Mouse (Mus musculus) thymus, postnatal 25 days (tissue): Measurements from ENCODE around the gene Pnkp.
A peak's percentile ranks its signal among the peaks of the same experiment; 100 is the strongest.

Source experiments
- DNase-seq: peaks from one replicate; pipeline ENCODE4 v3.0.0; 2022

The Pnkp gene

DNA sequence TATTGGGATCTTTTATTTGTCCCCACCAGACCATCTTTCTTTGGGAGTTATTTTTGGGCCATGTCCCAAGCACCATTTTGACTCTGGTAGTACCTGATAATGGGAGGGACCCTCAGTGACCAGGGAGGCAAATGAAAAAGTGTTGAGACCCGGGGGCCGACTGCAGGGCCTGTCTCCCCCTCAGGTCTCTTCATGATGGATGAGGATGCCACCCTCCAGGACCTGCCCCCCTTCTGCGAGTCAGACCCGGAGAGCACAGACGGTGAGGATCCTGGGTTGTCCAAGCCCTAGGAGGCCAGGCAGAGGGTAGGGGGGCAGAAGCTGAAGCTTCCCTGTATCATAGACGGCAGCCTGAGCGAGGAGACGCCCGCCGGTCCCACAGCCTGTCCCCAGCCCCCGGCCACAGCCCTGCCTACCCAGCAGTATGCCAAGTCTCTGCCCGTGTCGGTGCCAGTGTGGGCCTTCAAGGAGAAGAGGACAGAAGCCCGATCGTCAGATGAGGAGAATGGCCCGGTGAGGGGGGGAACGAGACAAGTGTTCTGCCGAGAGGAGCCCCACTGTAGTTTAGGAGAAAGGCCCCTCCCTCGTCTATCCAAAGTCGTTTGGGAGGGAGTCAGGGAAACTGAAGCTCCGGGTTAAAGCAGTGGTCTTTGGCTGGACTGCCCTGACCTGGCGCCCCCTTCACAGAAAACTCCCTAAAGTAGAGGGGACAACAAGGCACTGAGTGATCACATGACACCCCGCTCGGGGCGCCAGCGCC, 3.2 kb upstream of the Pnkp start:
- DNase-seq: no peak

DNA sequence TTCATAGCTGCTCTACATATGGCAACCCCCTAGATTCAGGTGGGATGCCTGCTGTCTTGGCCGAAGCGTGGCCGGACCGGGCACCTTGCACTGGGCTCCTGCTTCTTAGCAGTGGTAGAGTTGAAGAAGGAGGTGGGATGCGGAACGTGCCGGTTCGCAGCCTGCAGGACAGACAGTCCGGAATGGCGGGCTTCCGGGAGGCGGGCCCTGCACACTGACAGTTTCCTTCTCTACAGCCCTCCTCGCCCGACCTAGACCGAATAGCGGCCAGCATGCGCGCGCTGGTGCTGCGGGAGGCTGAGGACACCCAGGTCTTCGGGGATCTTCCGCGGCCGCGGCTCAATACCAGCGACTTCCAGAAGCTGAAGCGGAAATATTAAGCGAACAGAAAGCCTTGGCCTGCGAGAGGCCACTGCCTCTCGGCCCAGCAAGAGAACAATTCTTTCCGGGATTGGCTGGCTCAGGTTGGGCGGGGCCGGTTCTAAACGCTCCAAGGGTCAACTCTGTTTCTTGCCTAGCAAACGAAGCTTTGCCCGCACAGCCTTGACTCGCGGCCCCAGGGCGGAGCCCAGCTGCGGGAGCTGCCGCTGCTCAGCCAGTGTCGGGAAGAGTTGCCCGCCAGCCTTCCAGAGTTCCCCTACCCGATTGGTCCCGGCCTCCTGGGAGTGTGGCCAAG, 2.4 kb upstream of the Pnkp start:
- DNase-seq: peak; percentile 87

DNA sequence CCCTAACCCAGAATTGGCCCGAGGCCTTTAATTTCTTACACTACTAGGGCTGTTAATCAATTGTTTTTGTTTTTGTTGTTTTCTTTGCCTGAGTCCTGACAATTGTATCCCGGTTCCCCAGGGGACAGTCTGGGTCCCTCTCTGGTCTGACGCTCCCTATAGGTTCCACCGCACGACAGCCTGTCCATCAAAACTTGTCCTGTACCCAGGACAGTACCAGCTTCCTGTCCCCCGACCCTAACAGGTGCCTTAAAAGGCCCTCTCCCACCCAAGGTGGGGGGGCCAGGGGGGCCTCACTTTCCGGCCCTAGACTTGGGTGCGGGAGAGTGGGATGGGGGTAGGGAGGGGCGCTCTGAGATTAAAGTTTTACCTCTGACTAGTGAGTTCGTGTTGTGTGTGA, 1.9 kb upstream of the Pnkp start:
- DNase-seq: peak; percentile 40

DNA sequence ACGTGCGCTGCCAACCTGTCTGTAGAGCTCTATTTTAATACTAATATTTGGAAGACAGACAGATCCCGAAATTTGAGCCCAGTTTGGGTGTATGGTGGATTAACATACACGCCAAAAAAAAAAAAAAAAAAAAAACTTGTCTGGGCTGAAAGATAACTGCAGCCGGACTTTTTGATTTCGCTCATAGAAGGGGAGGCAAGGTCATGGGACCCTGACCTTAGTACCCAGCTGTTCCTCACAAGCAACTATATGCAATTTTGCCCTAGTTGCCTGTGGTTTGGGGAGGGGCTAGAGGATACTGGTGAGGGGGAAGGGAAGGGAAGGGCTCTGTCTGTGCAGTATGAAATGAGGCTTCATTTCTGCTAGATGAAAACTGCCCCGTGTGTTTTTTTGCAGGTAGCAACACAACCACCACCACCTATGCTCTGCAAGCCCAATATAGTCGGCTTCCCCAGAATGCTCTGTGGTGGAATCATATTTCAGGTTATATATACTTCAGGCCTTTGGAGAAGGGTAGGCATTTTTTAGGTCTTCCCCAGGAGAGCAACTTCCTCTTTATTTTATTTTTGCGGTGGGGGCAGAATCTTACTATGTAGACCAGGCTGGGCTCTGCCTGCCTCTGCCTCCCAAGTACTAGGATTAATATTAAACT, 548 bp upstream of the Pnkp start:
- peak; percentile 55 for DNase-seq

DNA sequence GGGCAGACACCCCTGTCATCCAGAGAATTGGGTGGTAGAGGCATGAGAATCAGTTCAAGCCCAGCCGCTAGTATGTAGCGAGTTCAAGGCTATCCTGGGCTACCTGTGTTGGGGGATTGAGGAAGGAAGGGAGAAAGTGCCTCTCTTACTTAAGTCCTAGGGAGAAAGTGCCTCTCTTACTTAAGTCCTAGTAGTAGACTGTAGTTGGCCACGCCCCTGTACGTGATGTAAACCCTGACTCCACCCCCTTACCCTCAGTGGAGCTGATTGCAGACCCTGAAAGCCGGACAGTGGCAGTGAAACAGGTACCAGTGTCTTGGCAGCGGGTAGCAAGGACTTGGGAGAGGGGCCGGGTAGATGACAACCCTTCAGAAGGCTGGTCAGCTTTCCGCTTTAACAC, 966 bp downstream of the Pnkp start:
- DNase-seq: no peak

DNA sequence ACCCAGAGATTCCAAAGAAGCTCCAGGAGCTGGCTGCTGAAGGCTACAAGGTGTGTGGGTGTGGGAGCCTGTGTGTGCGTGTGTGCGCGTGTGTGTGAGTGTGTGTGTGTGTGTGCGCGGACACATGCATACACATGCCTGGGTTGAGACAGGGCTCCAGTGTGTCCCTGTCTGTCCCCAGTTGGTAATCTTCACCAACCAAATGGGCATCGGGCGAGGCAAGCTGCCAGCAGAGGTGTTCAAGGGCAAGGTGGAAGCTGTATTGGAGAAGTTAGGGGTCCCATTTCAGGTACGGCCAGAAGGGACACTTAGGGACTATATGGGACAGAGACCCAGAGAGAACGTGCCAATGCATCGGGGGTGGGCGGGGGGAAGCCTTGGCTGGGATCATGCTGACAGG, 3.0 kb downstream of the Pnkp start:
- no peak for DNase-seq

DNA sequence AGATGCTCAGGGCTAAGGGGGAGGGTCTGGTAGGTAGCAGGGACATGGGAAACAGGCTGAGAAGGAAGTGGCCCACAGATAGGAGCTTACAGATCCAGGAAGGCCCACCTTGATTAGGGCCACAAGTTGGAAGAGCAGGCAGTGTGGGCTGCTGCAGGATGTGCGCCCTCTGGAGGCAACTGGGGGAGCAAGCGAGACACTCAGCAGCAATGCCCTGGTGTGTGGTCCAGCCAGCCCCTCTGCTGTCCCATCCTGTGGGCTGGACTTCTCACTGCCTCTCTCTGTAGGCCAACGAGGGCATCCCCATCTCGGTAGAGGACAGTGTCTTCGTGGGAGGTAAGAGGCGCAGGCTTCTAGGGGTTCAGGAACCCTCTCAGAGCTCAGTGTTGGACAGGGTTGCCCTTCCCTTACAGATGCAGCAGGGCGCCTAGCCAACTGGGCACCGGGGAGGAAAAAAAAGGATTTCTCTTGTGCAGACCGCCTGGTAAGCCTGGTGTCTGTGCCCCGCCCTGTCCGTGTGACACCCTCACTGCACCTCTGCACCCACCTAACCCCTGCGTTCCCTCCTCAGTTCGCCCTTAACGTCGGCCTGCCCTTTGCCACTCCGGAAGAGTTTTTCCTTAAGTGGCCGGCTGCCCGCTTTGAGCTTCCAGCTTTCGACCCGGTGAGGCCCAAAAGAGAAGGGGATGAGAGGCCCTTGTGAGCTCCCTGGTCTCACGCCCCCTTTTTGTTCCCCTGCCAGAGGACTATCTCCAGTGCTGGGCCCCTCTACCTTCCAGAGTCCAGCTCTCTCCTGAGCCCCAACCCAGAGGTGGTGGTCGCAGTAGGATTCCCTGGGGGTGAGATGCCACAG, 3.9 kb downstream of the Pnkp start:
- DNase-seq: peak; percentile 68

DNA sequence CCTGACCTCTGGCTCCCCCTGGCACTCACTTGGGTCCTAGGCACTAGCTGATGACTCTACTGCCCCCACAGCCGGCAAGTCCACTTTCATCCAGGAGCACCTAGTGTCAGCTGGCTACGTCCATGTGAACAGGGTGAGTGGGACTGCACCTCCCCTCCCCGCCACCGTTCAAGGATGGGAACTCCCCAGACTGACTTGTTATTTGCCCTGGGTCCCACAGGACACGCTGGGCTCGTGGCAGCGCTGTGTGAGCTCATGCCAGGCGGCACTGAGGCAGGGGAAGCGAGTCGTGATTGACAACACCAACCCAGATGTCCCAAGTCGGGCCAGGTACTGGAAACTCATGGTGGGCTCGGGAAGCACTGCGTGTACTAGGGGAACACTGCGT, 4.5 kb downstream of the Pnkp start:
- DNase-seq: no peak

DNA sequence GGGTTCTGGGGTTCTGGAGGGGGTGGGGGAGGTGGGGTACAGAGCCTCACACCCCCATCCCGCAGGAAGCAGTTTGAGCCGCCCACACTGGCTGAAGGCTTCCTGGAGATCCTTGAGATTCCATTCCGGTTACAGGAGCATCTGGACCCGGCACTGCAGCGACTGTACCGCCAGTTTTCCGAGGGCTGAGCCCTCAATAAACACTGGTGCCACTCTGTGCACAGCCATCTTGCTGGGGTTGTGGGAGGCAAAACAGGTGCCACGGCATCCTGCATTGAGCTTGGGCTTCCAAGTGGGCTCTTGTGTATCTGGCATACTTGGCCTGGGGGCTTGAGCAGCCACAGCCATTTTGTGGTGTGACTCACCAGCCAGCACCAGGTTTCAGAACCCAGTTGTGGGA, 5.5 kb downstream of the Pnkp start:
- DNase-seq: no peak

DNA sequence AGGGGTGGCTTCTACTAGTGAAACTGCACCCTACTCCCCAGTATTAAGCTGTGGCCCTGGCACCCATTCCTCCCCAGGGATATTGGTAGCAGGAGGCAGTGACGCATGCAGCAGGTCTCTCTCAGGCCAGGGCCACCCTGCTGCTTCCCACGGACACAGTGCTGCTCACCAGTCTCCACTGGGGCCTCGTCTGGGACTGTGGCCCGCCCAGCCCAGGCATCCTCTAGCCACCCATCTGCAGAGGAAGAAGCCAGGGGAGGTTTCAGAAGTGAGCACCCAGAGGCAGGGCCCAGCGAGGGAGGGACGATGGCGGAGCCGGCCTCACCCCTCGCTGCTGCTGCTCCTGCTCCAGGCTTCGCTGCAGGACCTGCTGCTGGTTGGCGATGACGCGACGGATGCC, 6.3 kb downstream of the Pnkp start:
- no peak for DNase-seq

DNA sequence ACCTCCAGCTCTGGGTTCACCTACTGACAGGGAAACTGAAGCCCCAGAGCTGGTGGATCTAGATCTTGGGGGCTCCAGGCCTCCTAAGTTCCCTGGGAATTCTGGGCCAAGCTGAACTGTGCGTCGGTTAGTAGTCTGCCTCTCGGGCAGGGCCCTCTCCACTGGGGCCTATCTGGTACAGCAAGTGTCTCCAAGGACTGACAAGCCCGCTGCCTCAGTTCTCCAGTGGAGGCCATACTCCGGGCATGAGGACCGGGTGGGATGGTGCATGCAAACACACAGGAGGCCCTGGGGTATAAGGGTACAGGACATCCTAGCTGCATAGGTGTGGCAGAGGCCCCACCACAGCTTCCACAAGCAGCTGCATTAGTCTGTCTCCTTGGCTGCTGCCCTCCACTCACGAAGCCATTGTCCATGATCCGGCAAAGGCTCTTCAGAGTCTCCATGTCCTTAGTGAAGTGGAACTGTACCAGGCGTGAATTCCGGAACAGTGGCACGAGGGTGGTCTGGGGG, 7.1 kb downstream of the Pnkp start:
- DNase-seq: no peak

DNA sequence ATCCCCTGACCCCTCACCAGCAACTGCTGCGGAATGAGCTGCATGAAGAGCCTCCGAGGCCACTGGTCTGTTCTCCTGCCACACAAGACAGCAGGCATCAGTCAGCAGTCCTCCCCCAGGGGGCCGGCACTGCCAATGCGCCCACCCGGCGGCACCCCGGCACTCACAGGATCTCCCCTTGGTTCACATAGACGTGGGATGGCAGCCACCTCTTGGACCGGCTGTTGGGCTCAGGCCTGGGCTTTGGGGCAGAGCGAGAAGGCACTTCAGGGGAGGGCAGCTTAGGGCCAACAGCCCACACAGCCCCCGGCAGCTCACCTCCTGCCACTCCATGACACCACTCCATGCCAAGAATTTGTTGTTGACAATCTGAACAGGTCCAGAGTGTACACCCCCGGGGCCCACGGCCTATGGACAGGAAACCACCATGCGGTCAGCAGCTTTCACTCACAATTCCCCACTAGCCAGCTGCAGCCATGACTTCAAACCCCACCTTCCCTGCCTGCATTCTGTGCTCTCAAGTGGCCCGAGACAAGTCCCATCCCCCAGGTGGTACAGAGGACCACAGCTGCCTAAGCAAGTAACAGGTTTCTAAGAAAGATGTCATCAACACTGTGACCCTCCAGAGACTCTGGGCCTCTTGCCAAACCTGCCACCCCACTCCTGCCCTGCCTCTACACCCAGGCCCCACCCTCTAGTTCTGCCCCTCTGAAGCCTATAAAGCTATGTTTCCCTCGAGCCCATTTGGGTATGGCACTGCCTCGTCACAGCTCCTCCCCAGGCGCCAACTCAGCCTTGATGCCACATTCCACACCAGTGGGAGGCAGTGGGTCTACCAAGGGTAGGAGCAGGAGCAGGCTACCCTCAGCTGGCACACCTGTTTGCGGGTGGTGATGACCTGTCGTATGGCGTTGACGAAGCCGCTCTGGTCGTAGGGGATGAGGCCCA, 7.9 kb downstream of the Pnkp start:
- no peak for DNase-seq

DNA sequence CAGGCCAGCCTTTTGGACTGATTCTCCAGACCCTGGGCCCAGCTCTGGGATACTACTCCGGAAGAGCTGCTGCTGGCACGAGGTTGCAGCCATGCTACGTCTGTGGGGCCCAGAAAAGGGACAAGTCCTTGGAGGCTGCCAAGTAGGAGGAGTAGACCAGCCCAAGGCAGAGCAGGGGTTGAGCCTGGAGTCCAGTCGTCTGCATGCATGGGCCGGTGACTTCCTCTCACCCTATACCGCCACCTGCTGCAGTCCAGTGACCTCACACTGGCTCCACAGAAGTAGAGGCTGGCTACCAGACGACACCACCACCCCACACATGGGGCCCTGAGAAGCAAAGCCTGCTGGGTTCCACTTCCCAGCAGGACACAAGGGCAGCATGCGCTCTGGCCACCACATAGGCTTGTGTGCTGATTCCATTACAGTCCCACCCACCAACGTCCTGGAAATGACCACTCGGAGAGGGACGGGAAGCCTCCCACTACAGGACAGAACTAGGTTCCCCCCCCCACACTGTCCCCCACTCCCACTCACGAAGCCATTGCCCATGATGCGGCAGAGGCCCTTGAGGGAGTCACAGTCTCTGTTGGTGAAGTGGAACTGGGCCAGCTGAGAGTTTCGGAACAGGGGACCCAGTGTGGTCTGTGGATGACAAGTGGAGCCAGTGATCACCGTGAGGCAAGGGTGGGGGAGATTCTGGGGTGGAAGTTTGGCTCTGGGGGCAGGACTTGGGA, 9.5 kb downstream of the Pnkp start:
- DNase-seq: no peak

DNA sequence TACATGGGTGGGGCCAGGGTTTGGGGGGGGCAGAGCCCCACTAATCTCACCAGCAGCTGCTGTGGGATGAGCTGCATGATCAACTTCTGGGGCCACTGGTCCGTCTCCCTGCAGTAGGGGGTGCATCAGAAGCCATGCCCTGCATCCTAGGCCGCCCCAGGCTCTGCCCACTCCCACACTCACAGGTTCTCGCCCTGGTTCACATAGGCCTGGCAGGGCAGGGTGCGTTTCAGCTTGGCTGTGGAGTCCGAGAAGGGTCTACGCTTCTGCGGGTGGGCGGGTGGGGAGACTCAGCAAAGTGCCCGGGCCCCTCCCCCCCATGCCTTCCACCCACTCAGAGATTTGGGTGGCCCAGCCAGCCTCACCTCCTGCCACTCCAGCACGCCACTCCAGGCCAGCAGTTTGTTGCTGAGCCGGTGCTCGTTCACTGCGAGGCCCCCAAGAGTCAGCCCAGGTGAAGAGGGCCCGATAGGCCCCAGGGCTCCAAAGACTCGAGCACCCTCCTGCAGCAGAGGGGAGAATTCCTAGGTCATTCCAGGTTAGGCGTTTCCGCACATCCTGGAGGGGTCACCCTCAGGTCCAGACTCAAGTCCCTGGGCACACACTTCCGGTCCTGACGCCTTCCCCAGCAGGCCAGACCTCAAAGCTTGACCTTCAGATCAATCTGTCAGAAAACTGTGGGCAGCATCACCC, 10.2 kb downstream of the Pnkp start:
- no peak for DNase-seq

DNA sequence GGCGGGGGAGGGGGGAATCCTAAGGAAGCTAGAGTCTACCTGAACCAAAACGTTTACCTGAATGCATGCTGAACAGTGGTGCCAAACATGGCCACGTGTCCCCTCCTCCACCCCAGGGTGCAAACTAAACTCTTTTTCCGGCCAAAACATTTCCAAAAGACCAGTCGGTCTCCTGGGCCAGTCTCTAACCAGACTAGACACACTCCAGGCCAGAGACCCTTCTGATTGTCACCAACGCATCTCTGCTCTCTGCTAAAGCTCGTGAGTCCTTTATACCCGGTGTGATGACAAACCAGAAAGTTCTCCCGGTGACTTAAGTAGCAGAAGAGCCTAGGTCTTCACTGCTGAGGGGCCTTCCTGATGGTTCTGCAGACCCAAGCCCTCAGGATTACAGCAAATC, 10.9 kb downstream of the Pnkp start:
- DNase-seq: no peak

DNA sequence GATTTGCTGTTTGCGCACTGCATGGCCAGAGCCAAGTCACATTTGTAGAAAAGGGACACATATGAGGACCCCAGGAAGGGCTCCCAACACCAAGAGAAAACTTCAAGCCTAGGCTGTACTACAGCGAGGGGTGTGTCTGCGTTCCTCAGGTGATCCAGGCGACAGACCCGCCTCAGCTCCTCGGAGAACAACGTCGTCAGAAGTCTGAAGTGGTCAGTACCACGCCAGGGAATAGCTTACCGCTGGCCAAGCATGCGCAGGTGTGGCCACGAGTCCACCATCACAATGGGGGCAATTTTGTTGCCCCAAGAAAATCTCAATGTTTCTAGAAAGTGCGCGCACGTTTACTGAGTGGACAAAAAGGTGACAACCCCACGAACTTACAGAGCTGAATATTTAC, 11.5 kb downstream of the Pnkp start:
- no peak for DNase-seq

DNA sequence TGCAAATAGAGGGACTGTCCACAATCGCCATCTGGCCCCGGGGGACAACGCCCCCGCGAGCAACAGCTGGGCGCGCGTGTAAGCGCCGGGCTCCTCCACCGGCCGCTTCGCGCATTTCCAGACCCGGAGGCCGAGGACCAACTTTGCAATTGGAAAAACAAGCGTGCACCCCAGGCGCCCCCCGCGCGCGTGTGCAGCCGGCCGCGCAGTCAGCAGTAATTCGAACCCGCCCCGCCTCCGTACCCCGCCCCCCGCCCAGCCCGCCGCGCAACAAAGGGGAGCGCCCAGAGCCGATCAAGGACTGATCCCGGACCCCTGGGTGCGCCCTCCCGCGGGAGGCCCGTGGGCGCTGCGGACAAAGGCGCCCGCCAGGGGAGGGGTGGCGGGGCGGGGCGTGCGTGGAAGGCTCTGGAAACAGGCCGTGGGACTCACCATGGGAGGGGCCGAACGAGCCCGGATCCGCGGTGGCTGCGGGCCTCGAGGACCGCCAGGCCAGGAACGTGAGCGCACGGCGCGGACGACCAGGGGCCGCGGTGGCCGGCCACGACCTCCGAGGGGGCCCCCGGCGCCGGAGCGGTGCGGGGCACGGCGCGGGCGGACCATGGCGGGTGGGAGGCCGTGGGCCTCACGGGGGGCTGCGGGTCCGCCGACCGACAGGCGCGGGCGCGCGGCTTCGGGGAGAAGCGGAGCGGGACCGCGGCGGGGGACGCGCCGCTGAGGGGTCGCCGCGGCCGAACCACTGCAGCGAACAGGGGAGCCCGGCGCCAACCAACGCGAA, 12.2 kb downstream of the Pnkp start:
- peak; percentile 64 for DNase-seq

DNA sequence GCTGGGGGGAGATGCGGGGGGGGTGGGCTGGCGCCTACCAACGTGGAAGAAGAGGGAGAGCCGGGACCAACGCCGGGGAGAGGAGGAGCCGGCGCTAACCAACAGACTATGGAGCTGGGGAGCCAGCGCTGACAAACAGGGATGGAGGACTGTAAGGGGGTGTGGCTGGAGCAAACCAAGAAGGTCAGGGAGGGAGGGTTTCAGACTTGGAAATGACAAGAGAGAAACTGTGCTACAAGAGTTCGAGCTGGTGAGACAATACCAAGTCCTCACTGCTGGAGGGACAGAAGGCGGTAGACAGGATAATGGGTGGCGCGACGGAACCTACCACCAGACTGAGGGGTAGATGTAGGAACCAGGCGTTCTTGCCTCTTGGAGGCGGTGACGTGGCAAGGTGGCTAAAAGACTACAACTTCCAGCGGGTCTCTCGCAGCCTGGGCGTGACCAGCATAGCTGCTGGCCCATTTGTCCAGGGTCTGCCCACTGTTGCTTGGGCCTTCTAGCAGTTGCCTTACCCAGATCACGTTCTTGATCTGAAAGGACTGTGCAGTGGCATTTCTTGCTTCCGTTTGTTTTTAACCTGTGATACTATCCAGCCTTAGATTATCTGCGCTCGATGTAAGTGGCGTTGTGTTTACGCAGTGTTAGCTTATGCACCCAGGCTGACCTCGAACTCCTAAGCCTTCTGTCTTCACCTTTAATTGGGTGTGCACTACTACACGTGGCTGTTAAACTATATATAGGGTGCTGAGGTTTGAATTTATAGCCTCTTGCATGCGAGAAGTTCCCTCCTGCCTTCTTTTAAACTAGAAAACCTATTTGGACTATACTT, 13.0 kb downstream of the Pnkp start, which contains the start of gene Ptov1:
Ptov1 (minus strand) TSS at position 92 of the 832 bp plus-strand sequence.
- DNase-seq: peak; percentile 86

DNA sequence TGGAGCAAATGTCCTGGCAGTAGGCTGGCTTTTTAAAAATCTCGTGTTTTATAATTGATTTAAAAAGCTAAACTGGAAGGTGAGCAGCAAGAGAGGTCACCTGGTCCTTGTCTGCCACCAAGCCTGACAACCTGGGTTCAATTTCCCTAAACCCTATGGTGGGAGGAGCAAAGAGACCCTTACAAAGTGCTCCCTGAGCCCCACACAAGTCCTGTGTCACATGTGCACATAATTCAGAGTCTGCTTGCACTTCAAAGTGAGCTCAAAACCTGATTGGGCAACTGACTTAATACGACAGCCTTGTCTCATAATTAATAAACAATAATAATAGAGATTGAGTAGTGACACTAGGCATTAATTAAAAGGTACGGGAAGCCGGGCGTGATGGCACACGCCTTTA, 13.7 kb downstream of the Pnkp start:
- no peak for DNase-seq
